In genomic region chr3:88689079-88689478, GRCm38 (mm10) we compare ENCODE assay signal across 36 mouse cellular contexts. TPM values are rescaled to one million over a fixed set of nuclear protein-coding genes. Genes with fewer than 3 reads are reported as not detected.
"Had no signal": no experiment of that assay in that cellular context is flagged by ENCODE, and none has a peak within 500 bp of the region (broad histone marks: within the 10 kb centered on the region; RNA-seq: fewer than 3 reads in every experiment).

No protein-coding gene starts in this region.

- H3K27me3 ChIP-seq: limb, embryonic 12.5 days; limb, embryonic 13.5 days; limb, embryonic 15.5 days; liver, embryonic 12.5 days; liver, embryonic 13.5 days; liver, embryonic 15.5 days; lung, embryonic 15.5 days; megakaryocyte, embryonic 14.5 days; midbrain, embryonic 12.5 days; midbrain, embryonic 13.5 days; midbrain, embryonic 15.5 days; neural tube, embryonic 12.5 days had no signal

- H3K9me3 ChIP-seq: limb, embryonic 10.5 days; limb, embryonic 12.5 days; limb, embryonic 13.5 days; limb, embryonic 15.5 days; liver, embryonic 12.5 days; liver, embryonic 13.5 days; liver, embryonic 15.5 days; lung, embryonic 15.5 days; megakaryocyte, embryonic 14.5 days; midbrain, embryonic 10.5 days; midbrain, embryonic 12.5 days; midbrain, embryonic 13.5 days; midbrain, embryonic 15.5 days; neural tube, embryonic 12.5 days had no signal

- DNase-seq: left cerebral cortex, postnatal 4 days; liver; liver, embryonic 13.5 days; liver, postnatal 0 days; lung, adult 2 months; lung, embryonic 14.5 days; lung, postnatal 10 days; lung, postnatal 14 days; lung, postnatal 36 days; lung, postnatal 4 days; midbrain, embryonic 14.5 days had no signal

- H3K4me3 ChIP-seq: left cerebral cortex, adult 2 months; limb, embryonic 10.5 days; limb, embryonic 12.5 days; limb, embryonic 13.5 days; limb, embryonic 15.5 days; liver, embryonic 12.5 days; liver, embryonic 13.5 days; liver, embryonic 15.5 days; lung, embryonic 15.5 days; megakaryocyte, embryonic 14.5 days; midbrain, embryonic 12.5 days; midbrain, embryonic 15.5 days; myocyte; neural tube, embryonic 12.5 days had no signal

- H3K4me2 ChIP-seq: limb, embryonic 15.5 days; liver, embryonic 15.5 days; lung, embryonic 15.5 days; midbrain, embryonic 13.5 days; neural tube, embryonic 12.5 days had no signal

- ATAC-seq: liver, embryonic 12.5 days; liver, postnatal 0 days; lung, postnatal 0 days; midbrain, embryonic 13.5 days; midbrain, embryonic 15.5 days had no signal

- H3K9ac ChIP-seq: limb, embryonic 12.5 days; limb, embryonic 13.5 days; limb, embryonic 15.5 days; liver, embryonic 12.5 days; liver, embryonic 13.5 days; liver, embryonic 14.5 days; liver, embryonic 15.5 days; liver, postnatal 0 days; lung, embryonic 14.5 days; lung, embryonic 15.5 days; midbrain, embryonic 12.5 days; midbrain, embryonic 13.5 days; midbrain, embryonic 15.5 days; neural tube, embryonic 12.5 days had no signal

- H3K27ac ChIP-seq: left cerebral cortex, adult 2 months; limb, embryonic 10.5 days; limb, embryonic 12.5 days; limb, embryonic 13.5 days; limb, embryonic 15.5 days; liver, embryonic 12.5 days; liver, embryonic 13.5 days; liver, embryonic 14.5 days; liver, embryonic 15.5 days; lung, embryonic 15.5 days; macrophage; midbrain, embryonic 10.5 days; midbrain, embryonic 12.5 days; midbrain, embryonic 13.5 days; midbrain, embryonic 15.5 days; neural tube, embryonic 12.5 days had no signal

RNA-seq across cellular contexts. Expression of gene Rxfp4, which starts 36.1 kb away (rescaled TPM):
- polyA plus RNA-seq: limb, embryonic 10.5 days; limb, embryonic 11.5 days; limb, embryonic 12.5 days; limb, embryonic 13.5 days; liver, adult 2 months; liver, embryonic 11.5 days; liver, embryonic 12.5 days; liver, embryonic 13.5 days; liver, embryonic 14.5 days; liver, embryonic 15.5 days; liver, embryonic 16.5 days; liver, postnatal 0 days; lung, embryonic 14.5 days; lung, embryonic 15.5 days; lung, embryonic 16.5 days; macrophage; midbrain, embryonic 10.5 days; midbrain, embryonic 12.5 days; midbrain, embryonic 13.5 days; midbrain, embryonic 14.5 days; midbrain, embryonic 15.5 days; midbrain, postnatal 0 days; myocyte; neural tube, embryonic 11.5 days; neural tube, embryonic 12.5 days had no signal
